Mouse (Mus musculus): ENCODE measurements around the gene Vcam1.

The Vcam1 gene

DNA sequence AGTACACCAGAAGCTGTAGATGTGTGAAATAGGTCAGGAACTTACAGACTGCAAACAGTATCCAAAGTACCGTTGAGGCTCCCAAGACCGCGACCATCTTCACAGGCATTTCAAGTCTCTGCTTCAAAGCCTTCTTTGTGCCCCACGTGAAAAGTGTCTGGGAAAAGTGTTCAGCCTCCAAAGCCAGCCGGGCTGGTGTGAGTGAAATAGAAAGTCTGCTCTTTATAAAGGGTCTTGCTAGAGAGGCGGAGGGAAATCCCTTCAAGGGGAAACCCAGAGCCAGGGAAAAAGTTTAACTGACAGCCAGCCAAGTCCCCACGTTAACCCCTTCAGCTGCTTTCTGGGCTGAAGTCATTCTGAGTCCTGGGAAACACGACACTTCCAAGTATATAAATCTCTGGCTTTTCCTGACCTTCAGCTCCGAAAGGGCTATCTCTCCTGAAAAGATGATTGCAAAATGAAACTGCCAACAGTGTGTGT, at the start of gene Vcam1:
Gene Vcam1 (minus strand): TSS at position 430 of the 480 bp plus-strand sequence.
- TF ChIP-seq GATA4 (IDR thresholded peaks at IDR 0.05; ENCODE audit: insufficient replicate concordance, low read length): no peak

DNA sequence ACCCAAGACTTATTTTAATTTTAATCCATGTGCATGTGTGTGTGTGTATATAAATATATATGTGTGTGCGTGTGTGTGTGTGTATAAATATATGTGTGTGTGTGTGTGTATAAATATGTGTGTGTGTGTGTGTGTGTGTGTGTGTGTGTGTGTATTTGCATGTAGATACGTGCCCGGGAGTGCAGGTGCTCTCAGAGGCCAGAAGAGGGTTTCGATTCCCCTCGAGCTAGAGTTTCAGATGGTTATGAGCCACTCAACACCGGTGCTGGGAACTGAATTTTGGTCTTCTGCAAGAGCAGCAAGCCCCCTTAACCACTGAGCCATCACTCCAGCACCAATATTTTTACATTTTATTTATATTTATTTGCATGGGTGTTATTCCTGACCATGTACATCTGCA, 45.6 kb upstream of the Vcam1 start:
- TF ChIP-seq GATA4 (IDR thresholded peaks at IDR 0.05; ENCODE audit: insufficient replicate concordance, low read length): no peak

DNA sequence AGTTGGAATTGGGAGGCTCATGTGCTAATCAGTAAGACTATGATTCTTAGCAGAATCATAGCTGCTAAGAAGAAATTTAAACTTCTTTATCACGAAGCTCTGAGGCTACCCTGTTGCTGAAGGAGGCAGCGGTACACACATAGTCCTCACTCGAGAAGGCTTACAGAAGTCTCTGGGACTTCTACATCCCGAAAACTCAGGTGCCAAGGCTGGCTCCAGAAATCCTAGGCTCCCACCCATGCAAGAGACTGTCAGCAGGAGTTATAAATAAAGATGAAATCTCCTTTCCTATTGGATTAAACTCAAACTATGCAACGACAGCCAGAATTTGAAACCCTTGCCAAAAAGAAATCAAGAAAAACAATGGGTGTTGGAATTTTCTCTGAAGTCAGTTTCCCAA, 42.0 kb upstream of the Vcam1 start:
- TF ChIP-seq GATA4 (IDR thresholded peaks at IDR 0.05; ENCODE audit: insufficient replicate concordance, low read length): no peak

- no peak for TF ChIP-seq GATA4 (IDR thresholded peaks at IDR 0.05; ENCODE audit: insufficient replicate concordance, low read length)
Observed at GRCm38 (mm10) chr3:116168056-116168455, 38.6 kb upstream of the Vcam1 start.

GRCm38 (mm10) chr3:116166296-116166695, 36.8 kb upstream of the Vcam1 start:
- no peak for TF ChIP-seq GATA4 (IDR thresholded peaks at IDR 0.05; ENCODE audit: insufficient replicate concordance, low read length)

DNA sequence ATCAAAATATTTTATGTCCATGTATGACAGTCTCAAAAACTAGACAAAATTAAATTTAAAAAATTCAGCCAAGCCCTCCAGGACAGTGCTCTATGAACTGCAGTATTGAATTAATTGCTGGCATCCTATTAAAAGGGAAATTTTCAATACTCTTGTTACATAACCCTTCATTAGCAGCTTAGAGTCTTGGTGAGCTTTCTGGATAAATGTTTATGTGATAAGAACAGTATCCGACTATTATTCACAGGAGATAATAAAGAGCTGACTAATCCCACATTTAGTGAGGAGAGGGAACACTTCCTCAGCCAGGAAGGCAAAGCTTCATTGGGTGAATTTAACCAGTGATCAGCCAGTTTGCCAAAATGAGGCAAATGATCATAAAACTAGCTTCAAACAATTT, 35.5 kb upstream of the Vcam1 start:
- peak; percentile 72; the same call in 1 of the 2 replicates for TF ChIP-seq GATA4 (IDR thresholded peaks at IDR 0.05; ENCODE audit: insufficient replicate concordance, low read length)

DNA sequence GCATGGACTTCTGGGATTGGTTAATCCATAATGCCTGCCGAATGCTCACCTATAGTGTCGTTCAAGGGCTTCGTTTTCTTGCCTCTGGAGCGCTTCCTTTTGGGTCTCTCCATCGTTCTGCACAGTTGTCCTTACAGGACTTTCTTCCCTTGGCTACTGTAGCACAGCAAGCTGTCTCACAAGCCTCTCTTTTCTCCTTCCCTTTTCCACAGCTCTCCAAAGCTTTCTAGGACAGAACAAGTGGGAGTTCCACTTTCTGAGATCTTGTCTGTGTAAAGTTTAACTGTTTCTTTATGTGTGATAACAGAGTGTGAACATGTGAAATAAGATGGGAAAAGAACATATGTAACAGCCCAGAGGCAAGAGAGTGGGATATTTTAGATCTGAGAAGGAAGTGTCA, 34.0 kb upstream of the Vcam1 start:
- no peak for TF ChIP-seq GATA4 (IDR thresholded peaks at IDR 0.05; ENCODE audit: insufficient replicate concordance, low read length)

- TF ChIP-seq GATA4 (IDR thresholded peaks at IDR 0.05; ENCODE audit: insufficient replicate concordance, low read length): no peak
Observed at GRCm38 (mm10) chr3:116162097-116162666, 32.7 kb upstream of the Vcam1 start.

DNA sequence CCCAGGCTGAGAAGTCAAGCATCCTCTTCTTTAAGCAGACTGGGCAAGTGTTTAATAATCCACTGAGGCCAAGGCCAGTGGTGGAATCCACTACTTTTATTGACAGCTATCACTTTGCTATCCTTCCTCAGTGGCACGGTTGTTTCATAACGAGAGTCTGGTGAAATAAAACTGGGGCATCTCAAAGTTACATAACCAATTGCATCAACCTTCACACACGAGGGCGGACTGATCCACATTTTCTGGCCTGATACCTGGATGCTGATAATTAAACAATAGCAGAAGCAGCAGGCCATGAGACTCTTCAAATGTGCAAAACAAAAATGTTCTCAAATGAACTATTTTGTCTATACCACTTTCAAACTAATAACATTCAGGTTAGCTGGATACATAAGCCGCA, 29.9 kb upstream of the Vcam1 start:
- no peak for TF ChIP-seq GATA4 (IDR thresholded peaks at IDR 0.05; ENCODE audit: insufficient replicate concordance, low read length)

DNA sequence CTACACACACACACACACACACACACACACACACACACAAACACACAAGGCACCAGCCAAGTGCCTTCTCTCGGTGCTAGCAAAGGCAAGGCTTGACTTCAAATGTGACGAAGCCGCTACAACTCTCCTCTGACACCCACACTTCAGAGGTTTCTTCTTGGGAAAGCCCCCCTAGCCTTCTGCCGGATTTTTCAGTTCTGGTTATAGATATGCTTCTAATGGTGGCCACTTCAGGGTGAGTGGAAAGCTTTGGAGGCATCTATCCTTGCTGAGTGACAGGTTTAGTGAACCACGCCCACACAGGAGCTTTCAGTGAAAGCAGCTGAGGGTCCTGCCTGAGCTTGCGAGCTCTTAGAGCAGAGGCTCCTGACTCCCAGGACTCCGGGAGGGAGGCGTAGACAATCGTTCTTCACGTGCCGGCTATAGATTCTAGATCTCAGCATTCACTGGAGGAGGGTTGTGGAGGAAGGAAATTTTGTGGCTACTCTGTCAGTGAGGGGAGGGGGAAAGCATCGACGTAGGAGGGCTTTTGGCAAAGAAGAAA, 28.0 kb upstream of the Vcam1 start:
- no peak for TF ChIP-seq GATA4 (IDR thresholded peaks at IDR 0.05; ENCODE audit: insufficient replicate concordance, low read length)

- no peak for TF ChIP-seq GATA4 (IDR thresholded peaks at IDR 0.05; ENCODE audit: insufficient replicate concordance, low read length)
Observed at GRCm38 (mm10) chr3:116150056-116150632, 20.7 kb upstream of the Vcam1 start.

- no peak for TF ChIP-seq GATA4 (IDR thresholded peaks at IDR 0.05; ENCODE audit: insufficient replicate concordance, low read length)
Observed at GRCm38 (mm10) chr3:116149096-116149495, 19.6 kb upstream of the Vcam1 start.

DNA sequence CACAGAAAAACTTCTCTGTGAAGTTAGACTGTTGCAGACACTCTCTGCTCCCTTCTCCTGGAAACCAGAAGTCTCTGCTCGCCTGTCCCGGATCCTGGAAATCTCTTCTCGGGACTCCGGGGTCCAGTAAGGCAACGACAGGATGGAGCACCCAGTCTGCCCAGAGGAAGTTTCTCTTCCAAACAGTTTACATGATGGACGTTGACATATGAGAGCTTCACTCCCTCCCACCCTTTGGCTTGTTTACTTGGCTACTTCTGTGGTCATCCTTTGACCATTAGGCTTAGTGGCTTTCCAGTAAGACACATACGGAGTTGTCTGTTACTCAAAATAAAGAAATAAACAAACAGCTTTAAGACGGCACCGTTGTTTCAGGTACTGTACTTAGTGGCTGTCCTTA, 19.2 kb upstream of the Vcam1 start:
- no peak for TF ChIP-seq GATA4 (IDR thresholded peaks at IDR 0.05; ENCODE audit: insufficient replicate concordance, low read length)

DNA sequence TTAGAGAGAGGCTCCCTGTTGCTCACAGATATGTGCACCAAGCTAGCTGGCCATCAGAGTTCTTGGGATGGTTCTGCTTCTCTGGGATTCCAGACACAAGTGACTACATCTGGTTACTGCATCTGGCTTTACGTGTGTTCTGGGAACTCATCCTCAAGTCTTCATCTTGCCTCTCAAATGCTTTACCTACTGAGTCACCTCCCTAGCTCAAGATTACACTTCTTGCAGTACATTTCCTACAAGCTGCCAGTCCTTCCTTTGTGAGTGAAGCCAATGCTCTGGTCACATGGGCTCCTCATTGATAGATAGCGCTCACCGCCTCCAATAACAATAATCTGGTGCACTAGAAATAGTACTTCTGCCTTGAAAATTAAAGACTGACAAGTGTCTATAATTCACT, 11.7 kb upstream of the Vcam1 start:
- no peak for TF ChIP-seq GATA4 (IDR thresholded peaks at IDR 0.05; ENCODE audit: insufficient replicate concordance, low read length)

- TF ChIP-seq GATA4 (IDR thresholded peaks at IDR 0.05; ENCODE audit: insufficient replicate concordance, low read length): no peak
Observed at GRCm38 (mm10) chr3:116139000-116139399, 9.5 kb upstream of the Vcam1 start.

- TF ChIP-seq GATA4 (IDR thresholded peaks at IDR 0.05; ENCODE audit: insufficient replicate concordance, low read length): peak; percentile 80
Observed at GRCm38 (mm10) chr3:116138081-116138480, 8.6 kb upstream of the Vcam1 start.

- no peak for TF ChIP-seq GATA4 (IDR thresholded peaks at IDR 0.05; ENCODE audit: insufficient replicate concordance, low read length)
Observed at GRCm38 (mm10) chr3:116133363-116133762, 3.9 kb upstream of the Vcam1 start.
